Mouse (Mus musculus): ENCODE measurements around the gene Pdx1. TPM values are rescaled to one million over a fixed set of nuclear protein-coding genes. Genes with fewer than 3 reads are reported as not detected.

The Pdx1 gene
- polyA plus RNA-seq, 1 experiment from 2014 or later = 0.44 TPM

GRCm38 (mm10) chr5:147323237-147323917, 53.6 kb downstream of the Pdx1 start:
- no peaks in the 10 kb centered on the region for H3K9me3 ChIP-seq
- H3K27ac ChIP-seq = no peak overlapping the region
- DNase-seq (ENCODE audit: low spot score) = no peak
- peaks cover 55% of the 10 kb centered on the region for H3K27me3 ChIP-seq (ENCODE audit: insufficient read depth, poor library complexity, severe bottlenecking)
- no peak overlapping the region for H3K4me3 ChIP-seq
- no peaks in the 10 kb centered on the region for H3K4me1 ChIP-seq
- no peaks in the 10 kb centered on the region for H3K36me3 ChIP-seq
- WGBS = 13% methylated on average over 17 of the region's 17 CpGs

Small RNA genes lying within 50 kb of the gene (microRNA-seq; reads per million reads assigned to microRNA genes)
- gene Mir7k = not detected

Other genes with a start within 250 kb of the Pdx1 start
- 7.7 and 10.0 TPM in 2 replicates for gene Lnx2, start 193.4 kb upstream of the Pdx1 start, polyA plus RNA-seq (2016; fragmentation: Nextera tagmentation; extraction: Ambion mirVana)
- gene Polr1d, start 192.9 kb upstream of the Pdx1 start, polyA plus RNA-seq (2016; fragmentation: Nextera tagmentation; extraction: Ambion mirVana) = 114 and 129 TPM in 2 replicates
- gene Gsx1, start 81.3 kb upstream of the Pdx1 start, polyA plus RNA-seq (2016; fragmentation: Nextera tagmentation; extraction: Ambion mirVana) = not detected in 2 replicates
- gene Cdx2, start 37.3 kb downstream of the Pdx1 start, polyA plus RNA-seq (2016; fragmentation: Nextera tagmentation; extraction: Ambion mirVana) = not detected in 2 replicates
- not detected in 2 replicates for gene Urad, start 52.5 kb downstream of the Pdx1 start, polyA plus RNA-seq (2016; fragmentation: Nextera tagmentation; extraction: Ambion mirVana)
- 0.04 TPM in 1 of 2 replicates, not detected in the other for gene Flt3, start 130.5 kb downstream of the Pdx1 start, polyA plus RNA-seq (2016; fragmentation: Nextera tagmentation; extraction: Ambion mirVana)
- gene Pan3, start 160.2 kb downstream of the Pdx1 start, polyA plus RNA-seq (2016; fragmentation: Nextera tagmentation; extraction: Ambion mirVana) = 31.6 and 38.8 TPM in 2 replicates

All from heart, embryonic 10.5 days (tissue).